Mouse (Mus musculus): ENCODE measurements around the gene Runx2. TPM values are rescaled to one million over a fixed set of nuclear protein-coding genes. Genes with fewer than 3 reads are reported as not detected.

Gene Runx2
- polyA plus RNA-seq, 2 experiments = 16.5 to 27.5 TPM

DNA sequence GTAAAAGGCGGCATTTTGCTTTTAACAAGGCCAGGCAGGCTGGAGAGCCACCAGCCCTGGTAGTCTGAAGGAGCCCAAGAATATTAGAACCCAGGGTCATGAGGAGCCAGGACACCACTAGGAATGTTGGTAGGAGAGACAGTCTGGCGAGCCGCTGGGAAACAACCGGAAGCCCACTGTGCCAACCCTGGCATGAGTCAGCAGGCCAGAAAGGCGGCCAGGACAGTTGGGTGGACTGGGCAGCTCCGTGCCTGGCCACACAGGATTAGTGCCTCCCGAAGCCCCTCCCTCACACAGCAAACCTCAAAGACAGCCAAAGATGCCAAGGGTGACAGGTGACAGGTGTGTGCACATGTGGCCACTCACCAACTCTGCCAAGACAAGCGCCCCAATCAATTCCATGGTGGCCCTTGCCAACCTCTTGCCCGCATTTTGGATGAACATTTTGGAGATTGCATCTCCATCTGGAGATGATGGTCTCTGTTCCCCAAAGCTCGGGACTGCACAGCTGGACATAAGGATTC lies 309.7 kb downstream of the Runx2 start:
- Histone ChIP-seq H3K27me3 (ENCODE audit: control insufficient read depth, insufficient read depth, low read length) (no peaks in the 10 kb centered on the region), H3K36me3 (ENCODE audit: control insufficient read depth, insufficient read depth, low read length) (no peaks in the 10 kb centered on the region), H3K27ac (replicated peaks; ENCODE audit: low read depth, low read length) (no peak overlapping the region), H3K4me2 (replicated peaks; ENCODE audit: low read depth, low read length, severe bottlenecking) (no peak overlapping the region), H3K4me1 (ENCODE audit: control insufficient read depth, insufficient read depth, low read length) (peaks cover 10% of the 10 kb centered on the region; the same call in 1 of the 2 replicates), H3K4me3 (replicated peaks; ENCODE audit: low read length) (no peak overlapping the region), H3K9me3 (ENCODE audit: control insufficient read depth, low read length) (no peaks in the 10 kb centered on the region), H3K9ac (ENCODE audit: low read depth, low read length, severe bottlenecking) (no peak overlapping the region)
- TF ChIP-seq POLR2A (IDR thresholded peaks at IDR 0.05; ENCODE audit: borderline replicate concordance, extremely low read depth, insufficient read depth, insufficient read length) = no peak
- WGBS = 74% methylated on average over 10 of the region's 10 CpGs
- DNase-seq (ENCODE audit: low spot score) (no peak), ATAC-seq (ENCODE audit: low FRiP score, low read depth) (no peak)

GRCm38 (mm10) chr17:44502176-44502575 lies 312.4 kb downstream of the Runx2 start:
- WGBS = 87% methylated on average over 5 of the region's 5 CpGs
- no peak for TF ChIP-seq POLR2A (IDR thresholded peaks at IDR 0.05; ENCODE audit: borderline replicate concordance, extremely low read depth, insufficient read depth, insufficient read length)
- Histone ChIP-seq H3K27me3 (ENCODE audit: control insufficient read depth, insufficient read depth, low read length) (no peaks in the 10 kb centered on the region), H3K36me3 (ENCODE audit: control insufficient read depth, insufficient read depth, low read length) (no peaks in the 10 kb centered on the region), H3K4me3 (replicated peaks; ENCODE audit: low read length) (no peak overlapping the region), H3K4me2 (replicated peaks; ENCODE audit: low read depth, low read length, severe bottlenecking) (no peak overlapping the region), H3K4me1 (ENCODE audit: control insufficient read depth, insufficient read depth, low read length) (peaks cover 10% of the 10 kb centered on the region; the same call in 1 of the 2 replicates), H3K27ac (replicated peaks; ENCODE audit: low read depth, low read length) (no peak overlapping the region), H3K9me3 (ENCODE audit: control insufficient read depth, low read length) (no peaks in the 10 kb centered on the region), H3K9ac (ENCODE audit: low read depth, low read length, severe bottlenecking) (no peak overlapping the region)
- DNase-seq (ENCODE audit: low spot score) (no peak), ATAC-seq (ENCODE audit: low FRiP score, low read depth) (no peak)

- peaks cover 10% of the 10 kb centered on the region; the same call in 1 of the 2 replicates for H3K4me1 ChIP-seq (ENCODE audit: control insufficient read depth, insufficient read depth, low read length)
- no peaks in the 10 kb centered on the region for H3K36me3 ChIP-seq (ENCODE audit: control insufficient read depth, insufficient read depth, low read length)
- no peak overlapping the region for H3K4me2 ChIP-seq (replicated peaks; ENCODE audit: low read depth, low read length, severe bottlenecking)
- ATAC-seq (ENCODE audit: low FRiP score, low read depth) (0 out of 2 replicates have a peak, but pooled peaks have one; percentile 37), DNase-seq (ENCODE audit: low spot score) (no peak)
- no peak overlapping the region for H3K9ac ChIP-seq (ENCODE audit: low read depth, low read length, severe bottlenecking)
- no peaks in the 10 kb centered on the region for H3K9me3 ChIP-seq (ENCODE audit: control insufficient read depth, low read length)
- 69% methylated on average over 11 of the region's 11 CpGs for WGBS
- no peaks in the 10 kb centered on the region for H3K27me3 ChIP-seq (ENCODE audit: control insufficient read depth, insufficient read depth, low read length)
- H3K4me3 ChIP-seq (replicated peaks; ENCODE audit: low read length) = no peak overlapping the region
- no peak for TF ChIP-seq POLR2A (IDR thresholded peaks at IDR 0.05; ENCODE audit: borderline replicate concordance, extremely low read depth, insufficient read depth, insufficient read length)
- H3K27ac ChIP-seq (replicated peaks; ENCODE audit: low read depth, low read length) = no peak overlapping the region
Observed at GRCm38 (mm10) chr17:44500306-44500899, 314.2 kb downstream of the Runx2 start.

DNA sequence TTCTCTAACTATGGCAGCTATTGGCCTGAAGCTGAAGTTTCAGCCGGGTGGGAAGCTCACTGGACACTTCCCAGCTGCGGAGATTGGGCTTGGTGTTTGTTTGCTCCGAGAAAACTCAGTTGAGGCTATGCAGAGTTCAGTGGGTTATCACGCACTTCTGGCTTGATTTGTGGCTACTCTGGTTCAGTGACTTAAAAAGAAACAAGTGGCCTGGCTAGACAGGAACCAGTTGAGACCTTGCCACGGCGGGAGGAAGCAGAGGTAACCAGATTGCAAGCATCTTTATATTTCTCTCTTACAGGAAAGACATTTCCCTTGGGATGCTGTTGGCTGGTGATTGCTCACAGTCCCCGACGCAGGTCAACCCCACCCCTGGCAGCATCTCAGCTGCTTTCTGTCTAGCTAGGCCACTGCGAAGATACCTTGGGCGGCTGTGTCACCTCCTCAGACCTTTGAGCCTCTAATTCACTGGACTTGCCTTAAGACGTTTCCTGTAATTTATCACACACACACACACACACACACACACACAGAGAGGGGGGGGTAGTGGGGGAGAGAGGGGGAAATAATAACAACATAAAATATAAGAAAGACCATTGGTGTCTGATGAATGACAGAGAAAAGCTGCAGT lies 324.3 kb downstream of the Runx2 start:
- Histone ChIP-seq H3K9ac (ENCODE audit: low read depth, low read length, severe bottlenecking) (no peak overlapping the region), H3K27me3 (ENCODE audit: control insufficient read depth, insufficient read depth, low read length) (no peaks in the 10 kb centered on the region), H3K4me1 (ENCODE audit: control insufficient read depth, insufficient read depth, low read length) (no peaks in the 10 kb centered on the region), H3K27ac (replicated peaks; ENCODE audit: low read depth, low read length) (no peak overlapping the region), H3K9me3 (ENCODE audit: control insufficient read depth, low read length) (no peaks in the 10 kb centered on the region), H3K36me3 (ENCODE audit: control insufficient read depth, insufficient read depth, low read length) (no peaks in the 10 kb centered on the region), H3K4me3 (replicated peaks; ENCODE audit: low read length) (no peak overlapping the region), H3K4me2 (replicated peaks; ENCODE audit: low read depth, low read length, severe bottlenecking) (no peak overlapping the region)
- ATAC-seq (ENCODE audit: low FRiP score, low read depth) (no peak), DNase-seq (ENCODE audit: low spot score) (no peak)
- TF ChIP-seq POLR2A (IDR thresholded peaks at IDR 0.05; ENCODE audit: borderline replicate concordance, extremely low read depth, insufficient read depth, insufficient read length) = no peak
- WGBS = 45% methylated on average over 11 of the region's 11 CpGs

- 85% methylated on average over 6 of the region's 6 CpGs for WGBS
- Histone ChIP-seq H3K27me3 (ENCODE audit: control insufficient read depth, insufficient read depth, low read length) (no peaks in the 10 kb centered on the region), H3K27ac (replicated peaks; ENCODE audit: low read depth, low read length) (no peak overlapping the region), H3K4me3 (replicated peaks; ENCODE audit: low read length) (no peak overlapping the region), H3K4me1 (ENCODE audit: control insufficient read depth, insufficient read depth, low read length) (no peaks in the 10 kb centered on the region), H3K36me3 (ENCODE audit: control insufficient read depth, insufficient read depth, low read length) (no peaks in the 10 kb centered on the region), H3K9me3 (ENCODE audit: control insufficient read depth, low read length) (no peaks in the 10 kb centered on the region), H3K9ac (ENCODE audit: low read depth, low read length, severe bottlenecking) (no peak overlapping the region), H3K4me2 (replicated peaks; ENCODE audit: low read depth, low read length, severe bottlenecking) (no peak overlapping the region)
- ATAC-seq (ENCODE audit: low FRiP score, low read depth) (no peak), DNase-seq (ENCODE audit: low spot score) (no peak)
- no peak for TF ChIP-seq POLR2A (IDR thresholded peaks at IDR 0.05; ENCODE audit: borderline replicate concordance, extremely low read depth, insufficient read depth, insufficient read length)
Observed at GRCm38 (mm10) chr17:44489346-44489745, 325.3 kb downstream of the Runx2 start.
